Mouse (Mus musculus) monocyte, adult 2 months (primary cell): ENCODE results near the gene Nmnat2.

Source experiments
- DNase-seq, 2 experiments: peaks; one replicate each; pipeline ENCODE4 v3.0.0; 2022; ENCODE audit warnings: low spot score in 2 of 2, low read depth in 1 of 2

Gene Nmnat2

DNA sequence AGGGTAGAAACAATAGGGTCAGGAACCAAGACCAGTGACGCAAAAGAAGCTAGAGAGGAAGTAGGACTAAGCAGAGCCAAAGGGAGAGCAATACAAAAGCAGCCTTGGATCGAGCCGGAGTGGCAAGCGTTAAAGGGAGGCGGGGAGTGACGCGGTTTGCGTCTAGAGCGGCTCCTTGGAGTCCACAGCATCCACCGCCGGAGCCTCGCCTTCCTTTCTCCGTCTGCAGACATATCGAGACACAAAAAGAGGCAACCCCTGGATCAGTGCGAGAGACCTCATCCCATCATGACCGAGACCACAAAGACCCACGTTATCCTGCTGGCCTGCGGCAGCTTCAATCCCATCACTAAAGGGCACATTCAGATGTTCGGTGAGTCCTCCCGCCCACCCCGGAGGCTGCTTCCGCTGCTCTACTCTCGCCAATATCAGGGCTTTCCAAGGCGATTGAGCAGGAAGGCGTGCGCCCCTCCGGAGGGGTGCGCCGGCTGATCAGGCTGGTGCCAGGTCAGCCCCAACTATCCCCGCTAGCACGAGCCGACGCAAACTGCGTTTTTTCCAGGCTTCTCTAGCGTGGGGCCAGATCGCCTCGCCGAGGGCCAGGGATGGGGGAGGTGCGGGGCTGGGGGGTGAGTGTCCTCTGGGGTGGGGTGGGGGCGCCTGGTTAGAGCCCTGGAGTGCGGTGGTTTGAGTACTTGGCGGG is at the start of gene Nmnat2:
TSS of gene Nmnat2 (plus strand) at position 173 of the 703 bp plus-strand sequence.
- DNase-seq, result no peak

- DNase-seq, result no peak
Measured at GRCm38 (mm10) chr1:152913483-152914460, 41.0 kb upstream of the Nmnat2 start.

- DNase-seq, result no peak
Measured at GRCm38 (mm10) chr1:152915766-152916165, 39.0 kb upstream of the Nmnat2 start.

DNA sequence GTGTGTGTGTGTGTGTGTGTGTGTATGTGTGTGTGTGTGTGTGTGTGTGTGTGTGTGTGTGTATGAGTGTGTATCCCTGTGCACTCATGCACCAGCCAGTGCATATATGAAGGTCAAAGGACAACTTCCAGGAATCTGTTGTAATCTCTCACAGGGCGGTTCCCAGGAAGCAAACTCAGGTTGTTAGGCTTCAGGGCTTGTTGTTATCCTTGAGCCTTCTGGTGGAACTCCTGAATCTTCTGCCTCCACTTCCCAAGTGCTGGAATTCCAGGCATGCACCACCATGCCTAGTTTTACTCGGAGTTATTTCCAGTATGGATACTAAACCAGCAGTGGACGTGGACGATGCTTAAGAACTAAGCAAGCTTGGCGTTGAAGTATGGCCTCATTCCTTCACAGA is 37.9 kb upstream of the Nmnat2 start:
- DNase-seq, result no peak

DNA sequence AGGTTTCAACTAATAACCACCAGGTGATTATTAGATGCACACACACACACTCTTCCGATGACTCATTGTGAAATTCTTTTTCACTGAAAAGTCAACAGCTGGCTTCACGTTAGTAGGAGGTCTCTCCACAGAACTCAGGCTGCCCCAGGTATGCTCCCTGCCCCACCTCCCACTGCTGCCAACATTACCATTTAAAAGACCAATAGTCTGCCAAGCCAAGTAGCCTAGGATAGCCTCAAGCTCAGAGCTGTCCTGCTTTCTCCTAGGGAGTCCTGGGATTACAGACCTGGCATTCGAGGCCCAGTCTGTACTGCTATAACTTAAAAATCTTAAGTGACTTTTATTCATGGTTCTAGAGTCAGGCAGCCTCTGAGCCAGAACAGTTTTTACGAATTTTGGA is 37.2 kb upstream of the Nmnat2 start:
- no peak for DNase-seq

DNA sequence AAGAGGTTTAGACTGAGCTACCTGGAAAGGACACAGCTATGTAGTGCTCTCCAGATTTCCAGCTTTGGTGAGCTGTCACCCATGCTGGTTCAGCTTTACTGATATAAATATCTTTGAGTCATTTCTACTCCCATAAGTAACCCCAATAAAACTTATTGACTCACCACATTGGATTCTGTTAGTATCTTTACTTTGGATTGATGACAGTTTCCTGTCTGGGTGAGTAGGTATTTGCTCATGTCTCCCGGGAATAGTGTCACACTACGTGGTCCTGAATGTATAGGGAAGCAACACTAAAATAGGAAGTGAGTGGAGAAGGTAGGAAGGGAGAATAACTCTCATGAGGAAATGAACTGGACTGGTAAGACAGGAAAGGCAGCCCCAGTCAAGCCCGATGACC is 33.0 kb upstream of the Nmnat2 start:
- DNase-seq, result no peak

DNA sequence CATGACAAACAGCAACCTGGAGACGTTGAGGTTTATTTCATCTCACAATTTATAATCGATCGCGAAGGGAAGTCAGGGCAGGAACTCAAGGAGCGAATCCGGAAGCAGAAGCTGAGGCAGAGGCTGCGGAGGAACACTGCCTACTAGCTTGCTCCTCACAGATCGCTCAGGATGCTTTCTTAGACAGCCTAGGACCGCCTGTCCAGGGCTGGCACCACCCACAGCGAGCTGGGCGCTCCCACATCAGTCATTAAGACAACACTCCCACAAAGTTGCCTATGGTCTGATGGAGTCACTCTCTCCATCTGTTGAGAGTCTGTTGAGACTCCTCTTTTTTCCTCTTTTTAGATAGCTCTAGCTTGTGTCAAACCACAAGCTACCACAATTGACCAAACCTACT is 20.8 kb upstream of the Nmnat2 start:
- no peak for DNase-seq

- no peak for DNase-seq
Measured at GRCm38 (mm10) chr1:152935476-152935875, 19.3 kb upstream of the Nmnat2 start.

GRCm38 (mm10) chr1:152936365-152936764 is 18.4 kb upstream of the Nmnat2 start:
- DNase-seq, result no peak

DNA sequence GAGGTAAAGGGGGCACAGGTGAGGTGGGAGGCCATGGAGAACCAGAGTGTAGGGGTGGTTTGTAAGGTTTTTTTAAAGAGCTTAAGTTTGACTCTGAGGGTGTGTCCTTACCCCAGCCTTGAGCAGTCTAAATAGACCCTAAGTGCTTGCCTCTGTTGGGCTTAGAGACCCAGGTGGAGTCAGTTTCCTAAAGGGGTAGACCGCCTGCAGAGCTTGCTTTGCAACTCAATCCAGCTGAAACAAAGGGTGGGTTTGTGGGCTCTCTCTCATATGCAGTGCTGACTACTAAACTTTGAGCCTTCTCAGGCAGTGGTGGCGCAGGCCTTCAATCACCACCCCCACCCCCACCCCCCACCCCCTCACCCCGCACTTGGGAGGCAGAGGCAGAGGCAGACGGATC is 11.8 kb upstream of the Nmnat2 start:
- DNase-seq, result no peak

- DNase-seq, result no peak
Measured at GRCm38 (mm10) chr1:152954167-152954566, 626 bp upstream of the Nmnat2 start.

- no peak for DNase-seq
Measured at GRCm38 (mm10) chr1:152955564-152956211, 895 bp downstream of the Nmnat2 start.

GRCm38 (mm10) chr1:152956221-152956620 is 1.4 kb downstream of the Nmnat2 start:
- no peak for DNase-seq

DNA sequence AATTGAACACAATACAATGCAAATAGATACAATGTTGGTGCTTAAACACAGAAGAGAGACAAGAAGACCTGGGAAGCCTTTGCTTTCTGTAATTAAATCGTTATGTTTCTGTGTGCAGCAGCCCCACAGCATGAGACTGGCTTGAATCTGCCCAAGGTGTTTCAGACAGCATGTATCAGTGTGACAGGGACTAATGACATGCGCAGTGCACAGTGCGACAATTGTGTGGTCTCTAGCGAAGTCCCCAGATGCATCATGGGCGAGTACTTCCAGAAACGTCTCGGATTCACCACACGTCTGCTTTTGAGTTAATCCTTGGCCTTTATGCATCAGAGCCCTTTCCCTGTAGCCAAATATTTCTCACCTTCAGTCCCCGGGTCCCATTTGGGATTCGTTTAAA is 9.6 kb downstream of the Nmnat2 start:
- no peak for DNase-seq

DNA sequence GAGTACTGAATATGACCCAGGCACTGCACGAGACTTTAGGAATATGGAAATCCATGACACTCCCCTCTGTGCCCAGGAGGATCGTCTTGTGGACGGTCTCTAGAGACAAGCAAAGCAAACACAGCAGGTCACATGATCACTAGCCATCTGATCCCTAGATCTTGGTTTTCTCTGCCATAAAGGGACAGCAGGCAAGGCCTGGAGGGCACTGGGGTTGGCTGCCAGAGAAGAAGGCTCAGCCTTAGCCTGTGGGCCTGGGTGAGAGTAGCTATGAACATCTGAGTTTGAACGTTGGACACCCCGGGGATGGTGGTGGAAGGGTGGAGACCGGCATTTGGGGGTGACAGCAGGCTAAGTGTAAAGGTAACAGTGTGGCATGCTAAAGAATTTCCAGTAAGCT is 11.4 kb downstream of the Nmnat2 start:
- no peak for DNase-seq

GRCm38 (mm10) chr1:152966686-152967085 is 11.9 kb downstream of the Nmnat2 start:
- DNase-seq, result no peak

- DNase-seq, result no peak
Measured at GRCm38 (mm10) chr1:152969081-152969480, 14.3 kb downstream of the Nmnat2 start.

DNA sequence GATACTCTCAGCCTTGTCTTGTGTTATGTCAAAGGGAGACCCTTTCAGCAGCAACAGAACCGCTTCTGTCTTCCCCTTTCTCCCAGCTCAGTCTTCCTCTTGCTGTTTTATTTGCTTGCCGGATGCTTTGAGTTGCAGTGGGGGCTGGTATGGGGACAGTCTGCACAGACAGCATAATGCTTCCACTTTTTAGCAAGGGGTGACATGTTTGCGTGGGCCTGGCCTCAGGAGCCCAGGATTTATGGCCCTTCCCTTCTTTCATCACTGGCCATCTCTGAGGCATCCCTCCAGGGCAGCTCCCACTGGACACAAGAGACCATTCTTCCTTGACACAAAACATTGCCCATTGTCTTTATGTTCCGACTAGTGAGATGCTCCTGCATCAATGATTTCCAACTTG is 18.2 kb downstream of the Nmnat2 start:
- no peak for DNase-seq

DNA sequence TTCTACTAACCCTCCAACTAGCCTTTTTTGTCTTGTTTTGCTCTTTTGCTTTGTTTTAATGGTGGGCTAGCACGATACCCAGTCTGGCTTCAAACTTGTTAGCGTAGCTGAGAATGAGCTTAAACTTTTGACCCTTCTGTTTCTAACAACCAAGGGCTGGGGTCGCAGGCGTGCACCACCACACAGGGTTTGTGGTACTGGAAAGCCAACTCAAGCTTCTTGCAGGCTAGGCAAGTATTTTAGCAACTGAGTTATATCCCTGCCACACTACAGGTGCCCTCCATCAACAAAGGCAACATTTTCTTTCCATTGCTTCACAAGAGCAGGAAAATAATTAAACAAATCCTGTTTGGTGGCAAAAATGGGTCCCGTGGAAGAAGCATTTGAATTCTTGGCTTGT is 18.6 kb downstream of the Nmnat2 start:
- DNase-seq, result no peak

DNA sequence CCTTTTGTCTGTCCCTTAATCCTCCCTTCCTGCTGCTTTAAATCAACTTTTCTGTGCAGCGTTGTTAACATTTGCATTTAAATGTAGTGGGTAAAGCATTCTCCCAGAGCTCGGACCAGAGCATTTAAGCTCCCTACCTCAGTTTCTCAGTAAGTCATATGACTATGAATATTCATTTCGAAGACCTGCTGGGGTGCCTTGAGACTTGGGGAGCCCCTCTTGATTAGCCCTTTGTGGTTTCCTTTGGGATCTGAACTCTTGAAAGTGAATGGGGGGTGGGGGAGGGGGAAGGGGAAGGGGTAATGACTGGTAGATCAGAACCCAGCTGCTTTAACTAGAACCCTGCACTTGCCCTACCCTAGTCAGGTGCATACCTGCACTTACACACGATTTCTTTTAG is 19.1 kb downstream of the Nmnat2 start:
- DNase-seq, result no peak

DNA sequence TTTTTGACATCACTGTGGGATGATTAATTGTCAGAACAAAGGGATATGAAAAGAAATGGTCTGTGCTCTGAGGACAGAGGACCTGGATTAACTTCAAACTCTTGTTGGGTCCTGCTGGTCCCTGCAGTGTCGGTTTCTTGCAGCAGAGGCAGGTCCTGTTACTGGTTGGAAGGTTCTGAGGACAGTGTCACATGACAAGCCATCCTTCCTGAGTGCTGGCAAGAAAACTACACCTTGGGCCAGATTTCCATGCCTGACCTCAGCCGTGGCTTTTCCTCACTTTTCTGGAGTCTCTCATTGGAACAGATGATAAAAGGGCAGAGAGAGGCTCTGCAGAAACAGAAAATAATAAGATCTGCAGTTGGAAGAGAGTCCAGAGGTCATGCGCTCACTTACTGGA is 20.4 kb downstream of the Nmnat2 start:
- no peak for DNase-seq

DNA sequence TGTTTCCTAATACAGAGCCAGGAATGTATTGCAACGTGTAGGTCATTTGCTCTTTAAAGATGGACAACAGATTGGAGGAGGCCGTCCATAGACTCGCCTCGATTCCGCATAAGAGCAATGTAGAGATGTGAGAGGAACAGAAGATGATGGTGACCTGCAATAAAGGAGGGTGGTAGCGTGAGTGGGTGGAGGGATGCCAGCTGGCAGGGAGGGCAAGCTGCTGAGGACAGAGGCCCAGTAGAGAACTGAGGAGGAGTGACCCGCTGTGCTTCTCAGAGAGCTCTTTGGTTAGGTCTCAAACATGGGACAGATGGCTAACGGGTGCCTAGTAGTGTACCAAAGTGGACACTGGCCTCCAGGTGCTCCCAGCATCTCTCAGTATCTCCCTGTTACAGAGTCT is 23.9 kb downstream of the Nmnat2 start:
- no peak for DNase-seq
